Mouse (Mus musculus): ENCODE data around the gene Olfr948.

Gene Olfr948

GRCm38 (mm10) chr9:39325945-39326344 is at the start of gene Olfr948:
Gene Olfr948 (minus strand): TSS chr9:39326045.
- no peak for DNase-seq

- no peak for DNase-seq
Observed at GRCm38 (mm10) chr9:39287136-39287535, 38.7 kb downstream of the Olfr948 start.

- DNase-seq = no peak
Observed at GRCm38 (mm10) chr9:39276718-39277117, 49.1 kb downstream of the Olfr948 start, which contains the start of gene Olfr945. Gene Olfr945 (minus strand): TSS chr9:39276818.
